Mouse (Mus musculus): ENCODE data around the gene Trappc10. TPM values are rescaled to one million over a fixed set of nuclear protein-coding genes. Genes with fewer than 3 reads are reported as not detected.

Gene Trappc10
- polyA plus RNA-seq, 3 experiments from 2014 or later = 5.0 to 10.6 (median 9.2) TPM

DNA sequence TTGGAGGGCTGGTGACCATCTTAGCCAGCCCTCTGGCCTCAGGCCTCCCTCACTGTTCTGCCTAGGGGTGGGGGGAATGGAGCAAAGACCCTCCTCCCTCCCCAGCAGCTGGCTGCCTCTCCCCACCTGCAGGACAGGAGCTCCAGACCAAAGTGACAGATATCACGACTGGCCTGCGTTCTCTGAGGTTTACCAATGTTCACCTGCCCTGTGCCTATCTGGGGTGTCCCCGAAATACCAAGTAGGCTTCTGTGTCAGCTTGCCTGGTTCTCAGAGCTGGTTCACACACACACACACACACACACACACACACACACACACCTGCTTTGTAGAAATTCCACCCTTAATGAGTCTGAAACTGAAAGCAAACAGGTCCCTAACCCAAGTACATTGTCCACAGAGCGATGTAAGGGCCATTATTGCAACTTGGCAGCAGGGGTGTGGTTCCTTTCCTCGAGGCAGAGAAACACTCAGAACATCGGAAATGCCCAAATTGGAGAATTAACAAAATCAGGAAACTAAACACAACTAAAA lies 13.8 kb upstream of the Trappc10 start:
- ATAC-seq = no peak

DNA sequence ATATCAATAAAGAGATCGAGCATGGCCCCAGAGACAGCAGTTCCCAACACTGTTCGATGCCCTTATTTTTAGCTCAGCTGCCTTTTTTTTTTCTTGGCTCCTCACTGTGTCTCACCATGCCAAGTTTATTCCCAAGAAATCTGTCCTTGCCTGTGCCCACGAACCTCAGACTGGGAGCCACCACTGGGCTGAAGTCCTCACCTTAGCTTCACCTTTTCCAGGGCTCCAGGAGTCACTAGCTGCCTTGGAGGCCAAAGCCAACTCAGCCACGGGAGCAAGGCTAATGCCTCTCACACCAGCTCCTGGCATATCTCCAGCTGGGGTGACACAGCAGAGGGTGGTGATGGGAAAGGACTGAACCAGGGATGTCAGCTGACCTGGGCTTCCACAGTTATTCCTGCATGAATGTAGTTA lies 11.2 kb upstream of the Trappc10 start:
- no peak for ATAC-seq

DNA sequence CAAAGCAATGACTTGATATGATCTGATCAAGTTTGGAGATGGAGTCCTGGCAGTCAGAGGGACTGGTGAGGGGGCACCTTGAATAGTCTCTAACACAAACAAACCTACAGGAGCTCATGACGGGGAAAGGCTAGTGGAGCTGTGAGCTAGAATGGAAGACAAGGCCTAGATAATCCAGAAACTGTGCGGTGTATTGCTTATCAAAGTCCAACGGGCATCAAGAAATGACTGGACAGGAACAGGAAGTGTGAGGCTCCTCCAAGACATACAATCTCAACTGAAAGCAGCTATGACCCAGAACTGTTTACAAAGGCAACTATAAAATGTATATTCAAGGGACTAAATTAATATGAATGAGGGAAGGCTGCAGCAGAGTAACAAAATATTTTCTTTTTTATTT lies 2.8 kb upstream of the Trappc10 start:
- no peak for ATAC-seq

DNA sequence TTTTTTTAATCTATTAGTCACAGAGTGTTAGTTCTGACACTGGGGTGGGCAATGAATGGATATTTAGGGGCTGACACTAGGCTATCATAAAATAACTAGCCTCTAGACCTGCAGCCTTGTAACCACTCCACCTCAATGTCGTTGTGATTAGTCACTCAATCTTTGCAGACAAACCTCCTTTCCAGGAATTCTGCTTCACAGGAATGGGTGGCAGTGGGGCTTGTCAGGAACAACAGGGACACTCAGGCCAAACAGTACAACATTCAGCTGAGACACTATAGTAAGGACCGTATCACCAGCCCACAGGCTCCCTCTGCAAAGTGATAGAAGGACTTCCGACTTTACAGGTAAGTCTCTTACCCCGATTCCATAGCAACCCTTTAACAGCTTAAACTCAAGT lies 2.3 kb upstream of the Trappc10 start:
- no peak for ATAC-seq

DNA sequence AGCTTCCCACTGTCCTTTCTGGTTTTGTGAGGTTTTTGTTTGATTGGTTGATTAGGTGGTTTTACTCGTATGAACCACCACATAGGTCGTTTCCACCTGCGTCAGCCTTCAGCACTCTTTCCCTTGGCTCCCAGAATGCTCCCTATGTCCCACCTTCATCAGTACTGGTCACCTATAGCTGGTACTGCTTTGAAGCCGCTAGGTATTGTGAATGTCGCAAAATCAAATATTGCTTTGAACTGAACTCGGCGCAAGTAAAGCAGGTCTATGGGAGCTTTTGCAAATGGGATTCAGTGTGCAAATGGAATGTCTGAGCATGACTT lies 745 bp upstream of the Trappc10 start:
- no peak for ATAC-seq

DNA sequence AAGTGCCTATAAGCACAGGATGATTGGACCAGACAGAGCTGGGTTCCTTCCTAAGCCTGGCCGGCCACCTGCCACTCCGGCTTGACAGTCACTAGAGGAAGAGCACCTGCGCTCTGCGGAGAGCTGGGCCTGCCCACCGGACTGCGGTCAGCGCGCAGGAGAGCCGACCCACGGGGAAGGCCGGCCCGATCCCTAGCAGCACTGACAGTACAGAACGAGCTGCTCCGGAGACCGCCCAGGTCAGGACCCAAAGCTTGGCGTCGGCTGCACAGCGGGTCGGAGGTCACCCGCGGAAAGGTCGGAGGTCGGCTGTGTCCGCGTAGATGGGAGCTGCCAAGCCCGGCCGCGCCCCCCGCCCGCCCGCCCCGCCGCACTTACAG lies 393 bp downstream of the Trappc10 start:
- ATAC-seq = no peak

DNA sequence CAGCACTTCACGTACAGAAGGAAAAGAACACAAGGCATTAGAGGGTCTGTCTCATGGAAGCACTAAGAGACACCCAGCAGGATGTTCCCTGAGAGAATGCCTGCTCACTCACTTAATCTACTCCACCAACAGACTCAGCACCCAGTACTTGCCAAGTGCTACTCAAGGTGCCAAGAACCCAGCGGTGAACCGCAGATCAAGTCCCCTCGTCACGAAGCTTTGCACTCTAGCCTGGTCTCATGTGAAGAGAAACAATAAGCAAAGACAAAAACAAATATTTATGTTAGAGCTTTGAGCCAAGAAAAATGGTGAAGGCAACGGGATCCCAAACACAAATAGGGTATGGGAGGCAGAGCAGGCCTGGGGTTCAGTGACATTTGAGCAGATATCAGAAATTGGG lies 5.5 kb downstream of the Trappc10 start:
- no peak for ATAC-seq

DNA sequence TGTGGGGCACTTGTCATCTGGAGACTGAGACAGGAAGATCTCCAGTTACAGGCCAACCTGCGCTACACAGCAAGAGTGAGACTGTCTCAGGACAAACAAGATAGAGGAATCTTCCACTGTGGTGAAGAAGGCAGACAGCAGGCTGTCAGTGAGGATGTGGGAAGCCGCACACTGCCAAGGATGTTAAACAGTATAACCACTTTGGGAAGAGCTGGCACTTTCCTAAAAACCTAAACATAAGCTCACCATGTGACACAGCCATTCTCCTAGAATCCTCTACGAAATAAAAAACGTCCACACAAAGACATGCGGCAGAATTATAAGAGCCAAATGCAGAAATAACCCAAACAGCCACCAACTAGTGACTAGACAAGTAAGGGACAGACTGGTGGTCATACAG lies 6.1 kb downstream of the Trappc10 start:
- ATAC-seq = no peak

DNA sequence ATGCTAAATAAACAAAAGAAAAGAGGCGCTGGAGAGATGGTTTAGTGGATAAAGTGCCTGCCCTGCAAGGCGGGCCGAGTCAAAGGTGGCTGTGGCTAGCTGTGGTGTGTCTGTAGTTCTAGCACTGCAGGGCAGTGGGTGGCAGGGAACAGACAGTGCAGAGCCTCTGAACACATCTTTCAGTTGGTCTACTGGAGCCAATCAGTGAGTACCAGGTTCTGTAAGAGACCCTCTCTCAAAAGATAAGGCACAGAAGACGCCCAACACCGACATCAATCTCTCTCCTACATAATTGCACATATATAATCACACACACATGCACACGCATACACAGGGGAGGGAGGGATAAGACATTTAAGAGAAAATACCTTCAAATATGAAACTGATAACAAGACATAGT lies 6.6 kb downstream of the Trappc10 start:
- no peak for ATAC-seq

DNA sequence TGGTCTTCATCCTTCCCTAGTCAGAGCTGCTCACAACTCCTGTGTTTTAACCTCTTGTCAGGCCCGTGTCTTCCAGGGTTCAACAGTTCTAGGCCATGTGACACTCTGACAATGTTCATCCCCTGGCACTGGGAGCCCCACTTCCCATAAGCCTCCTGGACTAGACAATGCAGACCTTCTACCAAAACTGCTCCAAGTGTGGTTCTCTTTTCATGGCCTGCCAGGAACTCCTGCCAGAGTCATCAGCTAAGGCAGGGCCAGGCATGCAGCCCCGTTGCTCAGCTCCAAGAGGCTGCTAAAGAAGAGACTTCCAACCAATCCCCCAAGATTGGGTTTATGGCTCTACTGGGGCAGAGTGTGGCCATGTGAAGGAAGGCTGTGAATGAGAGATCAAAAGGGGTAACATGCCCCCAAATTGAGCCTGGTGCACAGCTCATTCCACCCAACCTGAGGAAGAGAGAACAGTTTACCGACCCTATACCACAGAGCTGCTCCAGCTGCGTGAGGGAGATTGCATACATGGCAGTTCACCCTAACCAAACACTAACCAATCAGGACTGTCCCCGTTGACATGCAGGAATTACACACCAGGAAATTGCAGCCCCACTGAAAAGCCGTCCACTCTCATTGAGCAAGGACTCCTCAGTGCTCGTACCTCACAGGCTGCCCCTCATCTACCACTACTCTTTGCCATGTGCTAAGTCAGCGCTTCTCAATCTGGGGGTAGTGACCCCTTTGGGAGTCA lies 7.4 kb downstream of the Trappc10 start:
- ATAC-seq = no peak

DNA sequence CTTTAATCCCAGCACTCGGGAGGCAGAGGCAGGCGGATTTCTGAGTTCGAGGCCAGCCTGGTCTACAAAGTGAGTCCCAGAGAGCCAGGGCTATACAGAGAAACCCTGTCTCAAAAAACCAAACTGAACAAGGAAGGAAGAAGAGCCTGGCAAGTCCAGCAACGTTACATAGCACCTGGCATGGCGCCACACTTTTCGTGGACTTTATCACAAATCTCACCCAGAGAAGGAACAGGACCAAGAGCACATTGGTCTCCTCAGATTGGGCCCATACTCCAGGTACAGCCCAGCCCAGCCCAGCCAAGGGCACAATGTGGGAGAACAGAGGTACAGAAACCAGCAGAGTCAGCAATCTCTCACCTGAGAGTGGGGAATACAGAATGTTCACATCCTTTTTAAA lies 10.7 kb downstream of the Trappc10 start:
- ATAC-seq = no peak

DNA sequence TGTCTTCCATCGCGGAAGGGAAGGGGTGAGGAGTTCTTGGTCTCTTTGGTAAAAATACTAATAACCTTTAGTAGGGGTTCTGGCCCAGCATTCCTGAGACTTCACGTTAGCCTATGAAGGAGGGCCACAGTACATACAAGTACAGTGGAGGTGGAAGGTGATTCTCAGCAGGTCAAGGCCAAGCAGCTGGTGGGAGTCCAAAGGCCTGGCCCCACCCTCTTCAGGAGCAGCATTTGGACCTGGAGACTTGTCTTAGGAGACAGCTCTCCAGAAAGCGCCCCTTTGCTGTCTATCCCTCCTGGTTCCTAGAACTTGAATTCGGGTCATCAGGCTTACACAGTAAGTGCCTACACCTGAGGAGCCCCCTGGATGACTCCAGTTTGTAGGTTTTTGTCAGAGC lies 11.3 kb downstream of the Trappc10 start:
- ATAC-seq = no peak

DNA sequence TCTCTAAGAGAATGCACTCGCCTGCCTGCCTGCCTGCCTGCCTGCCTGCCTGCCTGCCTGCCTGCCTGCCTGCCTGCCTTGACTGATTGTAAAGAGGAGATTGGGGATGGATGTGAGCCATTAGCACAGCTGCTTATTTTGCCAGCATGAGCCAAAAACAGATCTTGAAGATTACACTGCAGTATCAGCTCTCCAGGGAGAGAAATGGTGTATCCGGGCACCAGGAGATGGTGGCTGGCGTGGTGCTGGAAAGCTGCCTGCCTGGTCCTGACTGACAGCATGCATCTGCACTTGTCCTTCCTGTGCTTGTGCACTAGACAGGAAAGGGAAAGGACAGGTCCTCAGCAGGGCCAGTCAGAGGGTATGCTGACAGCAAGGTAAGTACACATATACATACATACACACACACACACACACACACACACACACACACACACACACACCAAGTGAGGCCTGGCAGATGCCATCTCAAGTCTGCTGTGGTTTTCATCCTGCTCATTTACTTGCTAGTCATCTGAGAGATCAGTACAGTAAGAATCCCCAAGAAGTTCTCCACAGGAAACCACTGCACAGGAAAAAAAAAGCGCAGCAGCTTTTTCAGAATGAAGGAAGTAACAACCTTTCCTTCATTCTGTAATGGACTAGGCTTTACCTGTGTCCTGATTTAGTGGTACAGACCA lies 12.0 kb downstream of the Trappc10 start:
- peak; percentile 46 for ATAC-seq

DNA sequence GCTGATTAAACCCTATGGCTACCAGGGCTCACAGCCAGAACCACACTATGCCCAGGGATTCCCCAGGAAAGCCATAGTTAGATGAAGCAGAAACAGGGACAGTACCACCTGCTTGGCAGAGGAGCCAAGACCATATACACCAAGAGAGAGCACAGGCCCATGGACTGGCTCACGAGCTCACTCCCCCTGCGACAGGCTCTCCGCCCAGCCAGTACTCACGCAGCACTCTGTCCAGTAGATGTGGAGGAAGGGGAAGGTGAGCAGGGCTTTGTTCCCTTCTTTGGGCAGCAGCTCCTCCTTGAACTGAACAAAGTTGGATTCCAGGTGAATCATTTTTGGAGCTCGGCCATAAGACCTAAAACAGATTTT lies 15.9 kb downstream of the Trappc10 start:
- ATAC-seq = no peak

DNA sequence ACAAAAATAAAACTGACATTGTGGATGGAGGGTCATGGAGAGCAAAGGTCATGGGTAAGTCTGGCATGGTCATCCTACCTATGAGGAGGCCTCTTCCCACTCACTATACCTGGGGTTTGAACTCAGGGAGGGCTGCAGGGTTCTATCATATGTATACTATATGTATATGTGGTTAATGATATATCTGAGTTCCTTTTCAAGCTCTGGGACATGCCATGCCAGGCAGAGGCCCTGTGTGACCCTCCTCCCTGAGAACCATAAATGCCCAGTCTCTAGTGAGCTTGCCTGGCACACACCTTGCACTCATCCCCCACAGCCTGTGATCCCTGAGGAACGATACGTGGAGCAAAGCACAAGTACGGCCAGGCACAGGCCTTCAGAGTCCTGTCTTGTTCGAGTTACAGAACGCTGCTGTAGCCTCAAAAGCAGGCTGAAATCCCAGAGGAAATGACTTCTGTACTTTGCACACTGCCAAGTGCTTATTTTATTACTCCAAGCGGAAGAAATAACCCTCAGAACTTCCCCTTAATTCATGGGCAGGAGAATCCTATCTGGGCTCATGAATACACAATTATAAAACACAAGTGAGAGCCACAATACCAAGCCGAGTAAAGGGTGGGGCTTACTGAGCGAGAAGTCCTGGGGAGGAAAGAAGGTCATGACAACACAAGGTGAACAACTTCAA lies 16.4 kb downstream of the Trappc10 start:
- ATAC-seq = no peak

DNA sequence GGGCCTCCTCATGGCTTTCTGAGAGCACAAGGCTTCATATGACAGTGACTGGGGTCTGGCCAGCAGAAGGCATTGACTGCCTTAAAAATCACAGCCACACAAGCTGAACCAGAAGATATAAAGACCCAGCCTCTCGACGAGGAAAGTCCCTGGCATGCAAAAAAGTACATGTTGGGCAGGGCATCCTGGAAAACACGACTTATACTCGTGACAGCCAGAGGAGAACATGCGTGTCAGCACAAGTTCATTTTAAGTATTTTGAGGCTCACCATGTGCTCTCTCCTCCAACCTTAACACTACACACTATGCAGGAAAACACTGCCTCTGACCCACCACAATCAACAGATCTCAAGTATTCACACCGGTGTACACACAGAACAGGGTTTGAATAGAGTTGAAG lies 20.3 kb downstream of the Trappc10 start:
- no peak for ATAC-seq

DNA sequence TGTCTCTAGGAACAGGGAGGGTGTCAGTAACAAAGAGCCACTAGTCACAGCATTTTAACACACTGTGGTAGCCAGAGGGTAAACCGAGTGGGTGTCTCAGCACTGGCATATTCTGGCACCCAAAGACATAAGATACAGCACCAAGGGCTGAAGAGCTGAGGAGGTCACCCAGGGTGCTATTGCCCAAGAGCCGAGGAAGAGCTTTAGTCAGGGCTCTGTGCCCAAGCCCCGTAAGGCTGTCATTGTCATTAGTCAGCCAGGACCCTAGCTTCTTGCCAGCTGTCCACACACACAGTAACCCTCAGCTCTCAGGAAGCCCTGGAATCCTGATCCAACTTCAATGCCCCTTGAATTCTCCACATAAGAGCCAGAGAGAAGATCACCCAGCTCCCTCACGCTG lies 21.5 kb downstream of the Trappc10 start:
- no peak for ATAC-seq

DNA sequence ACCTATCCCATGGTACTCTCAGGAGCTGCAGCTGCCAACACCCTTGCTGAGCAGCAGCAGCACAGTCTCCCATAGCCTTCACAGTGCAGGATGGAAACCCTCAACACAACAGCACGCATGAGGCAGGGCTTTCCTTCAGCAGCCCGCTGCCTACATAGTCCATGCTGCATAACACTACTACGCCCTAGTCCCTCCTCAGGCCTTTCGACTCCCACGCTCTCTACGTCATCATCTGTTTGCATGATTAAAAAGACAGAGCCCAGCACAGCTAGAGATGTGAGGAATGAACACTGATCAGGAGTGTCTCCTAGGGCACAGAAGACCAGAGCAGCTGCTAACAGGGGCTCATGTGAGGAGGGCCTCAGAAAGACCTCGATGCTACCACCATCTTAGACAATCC lies 23.1 kb downstream of the Trappc10 start:
- no peak for ATAC-seq

DNA sequence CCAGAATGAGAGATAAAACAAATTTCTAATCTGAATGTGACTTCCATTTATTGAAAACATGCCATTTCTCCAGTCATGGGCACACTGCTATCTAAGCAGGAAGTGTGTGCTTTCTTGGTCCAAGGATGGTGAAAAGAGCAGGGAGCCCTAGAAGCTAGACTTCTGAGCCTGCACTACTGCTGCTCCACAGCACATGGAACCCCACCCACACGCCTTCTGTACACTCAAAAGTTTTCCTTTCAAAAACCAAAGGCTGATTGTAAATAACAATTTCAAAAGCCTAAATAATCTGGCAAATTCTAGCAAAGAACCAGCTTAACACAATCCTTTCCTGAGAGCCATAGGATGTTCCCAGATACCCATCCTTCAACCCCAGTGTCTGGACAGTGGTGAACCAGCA lies 24.9 kb downstream of the Trappc10 start:
- ATAC-seq = no peak

DNA sequence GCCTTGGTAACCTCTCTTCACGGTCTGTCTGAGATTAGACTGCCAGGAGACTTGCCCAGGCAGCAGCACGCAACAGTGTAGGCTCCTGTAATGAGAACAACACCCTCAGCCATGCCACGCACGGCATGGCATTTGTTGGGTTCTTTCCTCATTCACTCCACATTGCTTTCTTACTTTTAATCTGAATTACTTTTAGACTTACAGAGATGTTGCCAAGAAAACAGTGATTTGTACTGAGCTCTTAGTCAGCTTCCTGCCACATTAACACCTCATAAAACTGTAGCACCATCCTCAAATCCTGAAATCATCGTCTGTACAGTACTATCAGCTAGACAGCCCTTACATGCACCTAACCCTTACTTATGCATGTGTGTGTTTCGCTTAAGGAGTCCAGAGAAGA lies 25.9 kb downstream of the Trappc10 start:
- no peak for ATAC-seq

DNA sequence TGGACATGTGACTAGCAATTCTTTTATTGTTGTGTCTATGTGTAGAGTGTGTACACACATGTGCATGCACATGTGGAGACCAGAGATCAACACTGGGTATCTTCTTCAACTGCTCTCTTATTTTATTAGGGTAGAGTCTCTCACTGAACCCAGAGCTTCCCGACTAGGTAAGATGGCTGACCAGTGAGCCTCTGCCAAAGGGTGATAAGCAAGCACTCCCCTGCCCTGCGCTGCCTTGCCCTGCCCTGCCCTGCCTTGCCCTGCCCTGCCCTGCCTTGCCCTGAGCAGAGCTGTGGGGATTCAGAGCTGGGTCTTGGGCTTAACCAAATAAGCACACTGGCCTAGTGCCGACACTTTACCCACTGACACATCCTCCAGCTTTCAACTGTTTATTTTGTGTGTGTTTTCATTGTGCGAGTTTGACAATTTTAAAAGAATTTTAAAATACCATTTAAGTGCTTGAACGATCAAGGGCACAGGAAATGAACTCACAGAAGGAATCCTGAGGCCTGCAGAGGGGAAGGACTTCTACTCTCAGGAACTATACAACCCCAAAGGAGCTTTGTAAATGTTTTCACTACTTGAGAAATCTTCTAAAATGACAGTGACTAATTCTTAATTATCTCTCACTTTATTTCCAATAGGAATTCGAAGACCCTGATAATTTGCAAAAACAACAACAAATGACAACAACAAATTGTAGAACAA lies 27.9 kb downstream of the Trappc10 start:
- ATAC-seq = no peak

DNA sequence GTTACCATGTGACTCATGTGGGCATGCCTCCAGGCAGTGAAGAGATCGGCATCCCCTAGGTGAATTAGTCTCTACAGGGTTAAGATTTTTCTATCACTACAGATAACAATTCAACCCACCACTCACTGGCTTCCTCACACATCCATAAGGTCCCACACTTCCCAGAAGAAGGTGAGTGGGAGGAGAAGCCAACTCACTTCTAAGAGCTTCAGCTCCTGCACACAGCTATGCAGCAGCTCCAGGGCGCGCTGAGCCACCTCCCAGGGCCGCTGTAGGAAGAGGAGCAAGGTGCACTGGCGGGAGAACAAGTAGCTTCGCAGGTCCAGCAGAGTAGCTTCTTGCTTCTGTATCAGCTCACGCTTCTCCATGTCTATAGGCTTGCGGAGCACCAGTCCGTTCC lies 30.1 kb downstream of the Trappc10 start:
- no peak for ATAC-seq

DNA sequence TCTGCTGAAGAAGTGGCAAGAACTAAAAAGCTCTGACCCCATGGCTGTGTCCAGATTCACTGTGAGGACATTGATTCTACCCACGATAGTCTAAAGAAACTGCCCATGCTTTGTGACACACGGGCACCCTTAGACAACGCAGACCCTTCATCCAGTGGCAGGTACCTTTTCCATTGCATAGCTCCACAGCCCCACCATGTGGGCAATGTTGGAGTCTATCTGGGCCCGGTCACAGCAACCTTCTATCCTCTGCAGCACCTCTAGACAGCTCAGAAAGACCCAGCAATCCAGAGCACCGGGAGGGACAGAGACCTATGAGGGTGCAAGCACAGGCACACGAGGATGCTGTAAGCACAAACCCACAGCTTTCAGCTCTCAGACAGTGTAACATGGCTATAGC lies 33.1 kb downstream of the Trappc10 start:
- no peak for ATAC-seq
